Mouse (Mus musculus): Measurements from ENCODE around the gene Aco2.

Gene Aco2

GRCm38 (mm10) chr15:81935869-81936637, 63.9 kb downstream of the Aco2 start:
- no peaks in the 10 kb centered on the region for H3K27me3 ChIP-seq (ENCODE audit: control insufficient read depth, insufficient read depth, low read length, poor library complexity, severe bottlenecking)
- H3K36me3 ChIP-seq (ENCODE audit: control insufficient read depth, insufficient read depth, low read length, poor library complexity, severe bottlenecking), result no peaks in the 10 kb centered on the region
- DNase-seq (ENCODE audit: low read depth, low spot score), result no peak

GRCm38 (mm10) chr15:81936679-81937078, 64.6 kb downstream of the Aco2 start, which contains the start of gene Csdc2:
TSS of gene Csdc2 (plus strand) at chr15:81936759.
- Histone ChIP-seq H3K36me3 (ENCODE audit: control insufficient read depth, insufficient read depth, low read length, poor library complexity, severe bottlenecking) (no peaks in the 10 kb centered on the region), H3K27me3 (ENCODE audit: control insufficient read depth, insufficient read depth, low read length, poor library complexity, severe bottlenecking) (no peaks in the 10 kb centered on the region)
- DNase-seq (ENCODE audit: low read depth, low spot score), result no peak

GRCm38 (mm10) chr15:81937098-81937972, 65.2 kb downstream of the Aco2 start:
- DNase-seq (ENCODE audit: low read depth, low spot score), result no peak
- Histone ChIP-seq H3K36me3 (ENCODE audit: control insufficient read depth, insufficient read depth, low read length, poor library complexity, severe bottlenecking) (no peaks in the 10 kb centered on the region), H3K27me3 (ENCODE audit: control insufficient read depth, insufficient read depth, low read length, poor library complexity, severe bottlenecking) (no peaks in the 10 kb centered on the region)

- peak; percentile 76 for DNase-seq (ENCODE audit: low read depth, low spot score)
- H3K27me3 ChIP-seq (ENCODE audit: control insufficient read depth, insufficient read depth, low read length, poor library complexity, severe bottlenecking), result no peaks in the 10 kb centered on the region
These were observed 66.1 kb downstream of the Aco2 start for GRCm38 (mm10) chr15:81938246-81938645.

GRCm38 (mm10) chr15:81939157-81939715, 67.1 kb downstream of the Aco2 start:
- no peak for DNase-seq (ENCODE audit: low read depth, low spot score)
- H3K36me3 ChIP-seq (ENCODE audit: control insufficient read depth, insufficient read depth, low read length, poor library complexity, severe bottlenecking), result no peaks in the 10 kb centered on the region
- no peaks in the 10 kb centered on the region for H3K27me3 ChIP-seq (ENCODE audit: control insufficient read depth, insufficient read depth, low read length, poor library complexity, severe bottlenecking)

More at GRCm38 (mm10) chr15:81938246-81938645, 66.1 kb downstream of the Aco2 start:
- no peaks in the 10 kb centered on the region for H3K36me3 ChIP-seq (ENCODE audit: control insufficient read depth, insufficient read depth, low read length, poor library complexity, severe bottlenecking)

- no peak for DNase-seq (ENCODE audit: low read depth, low spot score)
- H3K27me3 ChIP-seq (ENCODE audit: control insufficient read depth, insufficient read depth, low read length, poor library complexity, severe bottlenecking), result no peaks in the 10 kb centered on the region
- H3K36me3 ChIP-seq (ENCODE audit: control insufficient read depth, insufficient read depth, low read length, poor library complexity, severe bottlenecking), result no peaks in the 10 kb centered on the region
These were observed 67.7 kb downstream of the Aco2 start for GRCm38 (mm10) chr15:81939774-81940173.

- Histone ChIP-seq H3K36me3 (ENCODE audit: control insufficient read depth, insufficient read depth, low read length, poor library complexity, severe bottlenecking) (no peaks in the 10 kb centered on the region), H3K27me3 (ENCODE audit: control insufficient read depth, insufficient read depth, low read length, poor library complexity, severe bottlenecking) (no peaks in the 10 kb centered on the region)
- no peak for DNase-seq (ENCODE audit: low read depth, low spot score)
These were observed 68.1 kb downstream of the Aco2 start for GRCm38 (mm10) chr15:81940219-81940618.

GRCm38 (mm10) chr15:81941010-81941409, 68.9 kb downstream of the Aco2 start:
- Histone ChIP-seq H3K27me3 (ENCODE audit: control insufficient read depth, insufficient read depth, low read length, poor library complexity, severe bottlenecking) (no peaks in the 10 kb centered on the region), H3K36me3 (ENCODE audit: control insufficient read depth, insufficient read depth, low read length, poor library complexity, severe bottlenecking) (no peaks in the 10 kb centered on the region)
- no peak for DNase-seq (ENCODE audit: low read depth, low spot score)

GRCm38 (mm10) chr15:81943176-81943749, 71.2 kb downstream of the Aco2 start:
- Histone ChIP-seq H3K36me3 (ENCODE audit: control insufficient read depth, insufficient read depth, low read length, poor library complexity, severe bottlenecking) (no peaks in the 10 kb centered on the region), H3K27me3 (ENCODE audit: control insufficient read depth, insufficient read depth, low read length, poor library complexity, severe bottlenecking) (no peaks in the 10 kb centered on the region)
- no peak for DNase-seq (ENCODE audit: low read depth, low spot score)

GRCm38 (mm10) chr15:81949076-81949475, 77.0 kb downstream of the Aco2 start:
- Histone ChIP-seq H3K27me3 (ENCODE audit: control insufficient read depth, insufficient read depth, low read length, poor library complexity, severe bottlenecking) (no peaks in the 10 kb centered on the region), H3K36me3 (ENCODE audit: control insufficient read depth, insufficient read depth, low read length, poor library complexity, severe bottlenecking) (no peaks in the 10 kb centered on the region)
- no peak for DNase-seq (ENCODE audit: low read depth, low spot score)

GRCm38 (mm10) chr15:81949476-81950131, 77.5 kb downstream of the Aco2 start:
- H3K27me3 ChIP-seq (ENCODE audit: control insufficient read depth, insufficient read depth, low read length, poor library complexity, severe bottlenecking), result no peaks in the 10 kb centered on the region
- no peak for DNase-seq (ENCODE audit: low read depth, low spot score)
- no peaks in the 10 kb centered on the region for H3K36me3 ChIP-seq (ENCODE audit: control insufficient read depth, insufficient read depth, low read length, poor library complexity, severe bottlenecking)

GRCm38 (mm10) chr15:81950716-81951115, 78.6 kb downstream of the Aco2 start:
- no peak for DNase-seq (ENCODE audit: low read depth, low spot score)
- H3K27me3 ChIP-seq (ENCODE audit: control insufficient read depth, insufficient read depth, low read length, poor library complexity, severe bottlenecking), result no peaks in the 10 kb centered on the region
- no peaks in the 10 kb centered on the region for H3K36me3 ChIP-seq (ENCODE audit: control insufficient read depth, insufficient read depth, low read length, poor library complexity, severe bottlenecking)

GRCm38 (mm10) chr15:81951159-81951558, 79.0 kb downstream of the Aco2 start:
- Histone ChIP-seq H3K27me3 (ENCODE audit: control insufficient read depth, insufficient read depth, low read length, poor library complexity, severe bottlenecking) (no peaks in the 10 kb centered on the region), H3K36me3 (ENCODE audit: control insufficient read depth, insufficient read depth, low read length, poor library complexity, severe bottlenecking) (no peaks in the 10 kb centered on the region)
- no peak for DNase-seq (ENCODE audit: low read depth, low spot score)

- DNase-seq (ENCODE audit: low read depth, low spot score), result no peak
- no peaks in the 10 kb centered on the region for H3K36me3 ChIP-seq (ENCODE audit: control insufficient read depth, insufficient read depth, low read length, poor library complexity, severe bottlenecking)
These were observed 80.2 kb downstream of the Aco2 start for GRCm38 (mm10) chr15:81952310-81952709.

More at GRCm38 (mm10) chr15:81952310-81952709, 80.2 kb downstream of the Aco2 start:
- H3K27me3 ChIP-seq (ENCODE audit: control insufficient read depth, insufficient read depth, low read length, poor library complexity, severe bottlenecking), result no peaks in the 10 kb centered on the region
